Mouse (Mus musculus): ENCODE results near the gene Idnk. TPM values are rescaled to one million over a fixed set of nuclear protein-coding genes. Genes with fewer than 3 reads are reported as not detected.

Idnk gene
- polyA plus RNA-seq, 1 experiment from 2014 or later = 47.1 TPM

DNA sequence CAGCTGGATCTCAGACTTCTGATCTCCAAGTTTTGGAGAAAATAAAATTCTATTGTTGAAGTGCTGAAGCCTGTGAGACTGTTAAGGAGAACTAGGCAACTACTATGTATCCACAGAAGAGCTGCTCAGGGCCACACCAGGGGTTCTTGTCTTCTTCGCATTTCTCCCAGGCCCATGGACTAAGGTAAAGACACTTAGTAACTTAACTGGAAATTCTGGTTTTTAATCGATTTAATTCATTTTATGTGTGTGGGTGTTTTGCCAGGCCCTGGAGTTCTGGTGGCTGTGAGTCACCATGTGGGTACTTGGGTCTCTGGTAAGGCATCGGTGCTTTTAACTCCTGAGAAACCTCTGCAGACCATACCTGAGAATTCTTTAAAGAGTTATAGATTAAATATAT lies 7.8 kb upstream of the Idnk start:
- peaks cover 5% of the 10 kb centered on the region; the same call in 1 of the 2 replicates for H3K9me3 ChIP-seq
- WGBS = 89% methylated on average over 3 of the region's 3 CpGs
- no peak overlapping the region for H3K4me3 ChIP-seq
- H3K27me3 ChIP-seq (ENCODE audit: poor library complexity, severe bottlenecking) = no peaks in the 10 kb centered on the region
- DNase-seq (ENCODE audit: extremely low spot score, low spot score) = no peak
- peaks cover 14% of the 10 kb centered on the region for H3K4me1 ChIP-seq
- H3K27ac ChIP-seq = no peak overlapping the region
- H3K36me3 ChIP-seq (replicated peaks) = no peaks in the 10 kb centered on the region

DNA sequence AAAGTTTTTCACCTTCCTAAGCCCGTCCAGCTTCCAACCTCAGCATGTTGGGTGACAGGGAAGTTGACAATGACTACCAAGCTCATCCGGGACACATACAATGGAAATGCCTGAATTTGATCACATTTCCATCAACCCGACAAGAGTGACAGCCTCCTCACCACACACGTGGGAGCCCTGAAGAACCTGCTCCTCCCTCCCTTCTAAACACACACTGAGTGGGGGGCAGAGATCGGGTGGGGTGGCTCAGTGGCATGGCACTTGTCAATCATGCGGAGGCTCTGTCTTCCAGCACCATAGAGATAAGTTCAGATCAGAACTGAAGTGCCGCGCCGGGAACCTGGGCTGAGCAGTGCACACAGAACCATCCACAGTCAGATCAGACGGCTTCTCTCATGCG lies 7.0 kb upstream of the Idnk start:
- peaks cover 5% of the 10 kb centered on the region; the same call in 1 of the 2 replicates for H3K9me3 ChIP-seq
- H3K4me3 ChIP-seq = no peak overlapping the region
- no peaks in the 10 kb centered on the region for H3K36me3 ChIP-seq (replicated peaks)
- no peaks in the 10 kb centered on the region for H3K27me3 ChIP-seq (ENCODE audit: poor library complexity, severe bottlenecking)
- WGBS = 84% methylated on average over 11 of the region's 11 CpGs
- no peak for DNase-seq (ENCODE audit: extremely low spot score, low spot score)
- no peak overlapping the region for H3K27ac ChIP-seq
- peaks cover 14% of the 10 kb centered on the region for H3K4me1 ChIP-seq

DNA sequence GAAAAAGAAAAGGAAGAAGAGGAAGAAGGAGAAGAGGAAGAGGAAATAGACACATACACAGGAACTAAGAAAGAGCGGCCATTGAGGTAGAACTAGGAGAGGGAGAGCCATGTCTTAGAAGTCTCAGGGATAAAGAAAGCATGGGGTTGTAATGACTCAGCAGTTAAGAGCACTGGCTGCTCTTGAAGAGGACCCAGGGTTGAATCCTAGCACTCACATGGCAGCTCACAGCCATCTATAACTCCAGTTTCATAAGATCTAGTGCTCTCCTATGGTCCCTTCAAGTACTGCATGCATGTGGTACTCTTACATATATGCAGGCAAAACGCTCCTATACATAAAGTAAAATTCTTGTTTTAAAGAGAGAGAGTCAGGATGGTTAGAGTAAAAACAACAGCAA lies 1.4 kb upstream of the Idnk start:
- Histone ChIP-seq H3K27me3 (ENCODE audit: poor library complexity, severe bottlenecking) (no peaks in the 10 kb centered on the region), H3K4me3 (no peak overlapping the region), H3K36me3 (replicated peaks) (peaks cover 16% of the 10 kb centered on the region), H3K9me3 (peaks cover 9% of the 10 kb centered on the region; the same call in 1 of the 2 replicates), H3K4me1 (peaks cover 16% of the 10 kb centered on the region), H3K27ac (no peak overlapping the region)
- DNase-seq (ENCODE audit: extremely low spot score, low spot score) = no peak
- 83% methylated on average over 2 of the region's 2 CpGs for WGBS

DNA sequence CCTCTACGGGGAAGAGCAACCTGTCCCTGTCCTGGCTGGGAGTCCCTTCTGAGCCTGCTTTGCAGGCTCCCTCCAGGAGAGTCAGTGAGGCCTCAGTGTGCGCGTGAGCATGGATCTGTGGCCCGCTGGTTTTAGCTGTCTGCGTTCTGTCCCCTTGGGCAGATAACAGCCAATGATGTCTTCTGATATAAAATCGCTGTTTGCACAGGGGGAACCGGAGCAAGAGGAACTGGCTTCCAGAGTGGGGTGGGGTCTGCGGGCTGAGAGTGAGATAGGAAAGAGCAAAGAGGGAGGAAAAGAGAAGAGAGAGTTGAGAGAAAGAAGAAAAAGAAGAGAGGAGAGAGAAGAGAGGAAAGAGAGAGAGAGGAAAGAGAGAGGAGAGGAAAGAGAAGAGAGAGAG lies 413 bp upstream of the Idnk start:
- Histone ChIP-seq H3K4me3 (peak overlapping the region; percentile 85), H3K27ac (peak overlapping the region; percentile 87), H3K4me1 (peaks cover 16% of the 10 kb centered on the region), H3K9me3 (peaks cover 16% of the 10 kb centered on the region), H3K27me3 (ENCODE audit: poor library complexity, severe bottlenecking) (no peaks in the 10 kb centered on the region), H3K36me3 (replicated peaks) (peaks cover 26% of the 10 kb centered on the region)
- 37% methylated on average over 8 of the region's 8 CpGs for WGBS
- no peak for DNase-seq (ENCODE audit: extremely low spot score, low spot score)

DNA sequence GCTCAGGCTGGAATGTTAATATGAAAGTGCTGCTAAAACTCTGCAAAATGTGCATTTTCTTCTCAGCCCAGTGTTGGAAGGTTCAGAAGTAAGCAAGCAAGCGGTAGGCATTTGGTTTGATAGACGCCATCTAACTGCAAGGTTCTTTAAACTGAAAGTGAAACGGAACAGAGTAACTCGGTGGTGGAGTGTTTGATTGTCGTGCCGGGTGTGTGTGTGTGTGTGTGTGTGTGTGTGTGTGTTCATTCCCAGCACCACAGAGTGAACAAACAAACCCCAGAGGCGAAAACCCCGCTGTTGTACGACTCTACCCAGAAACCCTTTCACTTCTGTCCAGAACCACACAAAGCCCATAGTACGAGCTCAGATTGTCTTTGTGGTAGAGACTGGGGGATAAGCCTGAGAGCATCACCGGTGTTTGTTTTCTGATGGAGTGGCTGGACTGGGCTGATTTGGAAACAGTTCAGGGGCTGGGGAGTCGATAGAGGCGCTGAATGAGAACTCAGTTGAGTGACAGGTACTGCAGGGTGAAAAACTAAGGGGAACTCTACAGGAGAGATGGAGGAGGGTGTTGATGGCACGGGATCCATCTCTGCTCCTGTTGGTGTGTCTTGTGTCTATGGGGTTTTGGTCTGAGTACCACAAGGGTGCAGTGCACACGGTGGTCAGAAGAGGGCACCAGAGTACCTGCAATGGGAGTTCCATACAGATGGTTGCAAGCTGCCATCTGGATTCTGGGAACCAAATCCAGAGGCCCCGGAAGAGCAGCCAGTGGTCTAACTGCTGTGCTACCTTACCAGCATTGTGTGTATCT lies 857 bp downstream of the Idnk start:
- H3K9me3 ChIP-seq = peaks cover 16% of the 10 kb centered on the region
- peak; percentile 84 for DNase-seq (ENCODE audit: extremely low spot score, low spot score)
- H3K36me3 ChIP-seq (replicated peaks) = peaks cover 37% of the 10 kb centered on the region
- WGBS = 13% methylated on average over 16 of the region's 16 CpGs
- peak overlapping the region; percentile 85 for H3K4me3 ChIP-seq
- H3K4me1 ChIP-seq = peaks cover 16% of the 10 kb centered on the region
- H3K27me3 ChIP-seq (ENCODE audit: poor library complexity, severe bottlenecking) = no peaks in the 10 kb centered on the region
- peak overlapping the region; percentile 87 for H3K27ac ChIP-seq

DNA sequence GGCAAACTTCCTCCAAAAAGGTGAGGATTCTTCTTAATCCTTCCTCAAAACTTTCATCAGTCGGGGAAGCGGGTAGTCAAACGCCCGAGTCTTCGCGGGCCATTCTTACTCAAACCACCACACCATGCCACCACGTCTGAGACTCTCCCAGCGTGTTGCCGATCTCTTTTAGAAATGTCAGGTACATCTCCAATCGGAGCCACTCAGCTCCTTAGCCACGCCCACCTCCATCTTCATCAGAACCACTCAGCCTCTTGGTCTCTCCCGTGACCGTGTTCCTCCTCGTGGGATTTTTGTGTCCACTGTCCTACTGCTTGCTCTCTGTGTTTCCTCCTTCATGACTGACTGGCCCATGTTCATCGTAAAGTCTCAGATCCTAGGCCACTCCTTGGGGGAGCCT lies 3.3 kb downstream of the Idnk start:
- H3K4me1 ChIP-seq = peaks cover 16% of the 10 kb centered on the region
- H3K27ac ChIP-seq = no peak overlapping the region
- H3K4me3 ChIP-seq = no peak overlapping the region
- peaks cover 56% of the 10 kb centered on the region for H3K36me3 ChIP-seq (replicated peaks)
- DNase-seq (ENCODE audit: extremely low spot score, low spot score) = no peak
- WGBS = 96% methylated on average over 15 of the region's 15 CpGs
- no peaks in the 10 kb centered on the region for H3K27me3 ChIP-seq (ENCODE audit: poor library complexity, severe bottlenecking)
- peaks cover 16% of the 10 kb centered on the region for H3K9me3 ChIP-seq

DNA sequence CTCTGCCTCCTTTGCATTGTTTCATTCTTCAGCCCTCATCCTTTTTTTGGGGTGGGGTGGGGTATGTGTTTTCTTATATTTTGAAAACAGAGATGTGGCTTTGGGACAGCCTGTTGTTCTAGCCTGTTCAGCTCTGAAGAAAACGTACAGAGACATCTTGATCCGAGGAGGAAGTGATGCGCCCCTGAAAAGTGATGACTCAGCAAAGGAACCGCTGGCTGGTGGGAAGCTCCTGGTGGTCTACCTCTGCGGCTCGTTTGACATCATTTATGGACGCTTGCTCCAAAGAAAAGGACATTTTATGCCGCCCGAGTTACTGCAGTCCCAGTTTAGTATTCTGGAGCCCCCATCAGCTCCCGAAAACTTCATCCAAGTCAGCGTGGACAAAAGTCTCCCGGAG lies 5.9 kb downstream of the Idnk start:
- no peaks in the 10 kb centered on the region for H3K27me3 ChIP-seq (ENCODE audit: poor library complexity, severe bottlenecking)
- peaks cover 16% of the 10 kb centered on the region for H3K9me3 ChIP-seq
- no peak overlapping the region for H3K27ac ChIP-seq
- H3K4me3 ChIP-seq = no peak overlapping the region
- 95% methylated on average over 12 of the region's 12 CpGs for WGBS
- peaks cover 8% of the 10 kb centered on the region for H3K4me1 ChIP-seq
- no peak for DNase-seq (ENCODE audit: extremely low spot score, low spot score)
- peaks cover 63% of the 10 kb centered on the region for H3K36me3 ChIP-seq (replicated peaks)

DNA sequence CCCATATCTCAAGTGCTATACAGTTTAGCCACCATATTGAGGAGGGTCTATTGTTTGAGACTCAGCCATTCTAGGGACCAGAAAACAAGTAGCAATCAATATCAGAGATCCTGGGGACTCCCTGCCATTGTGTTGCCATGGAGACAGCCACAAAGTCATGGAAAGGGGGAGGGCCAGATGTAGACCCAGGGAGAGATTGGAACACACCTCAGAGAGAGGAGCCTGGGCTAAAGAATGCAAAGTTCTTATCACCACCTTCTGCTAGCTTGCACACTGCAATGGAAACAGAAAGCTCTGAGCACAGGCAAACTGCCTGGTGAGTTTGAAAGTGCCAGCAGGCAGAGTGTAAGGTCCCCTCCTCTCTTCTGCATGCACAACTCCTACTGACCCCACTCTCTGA lies 10.7 kb downstream of the Idnk start:
- no peak overlapping the region for H3K4me3 ChIP-seq
- peaks cover 7% of the 10 kb centered on the region for H3K4me1 ChIP-seq
- no peaks in the 10 kb centered on the region for H3K9me3 ChIP-seq
- peaks cover 66% of the 10 kb centered on the region for H3K36me3 ChIP-seq (replicated peaks)
- no peaks in the 10 kb centered on the region for H3K27me3 ChIP-seq (ENCODE audit: poor library complexity, severe bottlenecking)
- H3K27ac ChIP-seq = no peak overlapping the region
- DNase-seq (ENCODE audit: extremely low spot score, low spot score) = no peak

DNA sequence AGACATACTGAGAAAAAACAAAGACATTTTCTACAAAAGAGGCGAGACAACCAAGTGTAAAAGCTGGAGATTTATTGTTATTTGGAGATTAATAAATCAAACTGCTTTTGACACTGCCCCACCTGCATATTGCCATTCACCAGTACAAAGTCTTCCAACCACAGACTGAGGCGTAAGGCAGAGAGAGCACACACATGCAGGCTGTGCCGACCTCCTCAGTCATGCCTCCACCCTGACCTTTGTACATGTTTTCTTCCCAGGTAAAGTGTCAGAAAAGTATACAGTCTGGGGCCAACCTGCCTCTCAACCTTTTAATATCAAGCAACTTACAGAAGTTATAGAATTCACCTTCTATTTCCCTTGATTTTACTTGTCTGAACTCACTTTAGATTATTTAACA lies 18.7 kb downstream of the Idnk start:
- Histone ChIP-seq H3K9me3 (no peaks in the 10 kb centered on the region), H3K27me3 (ENCODE audit: poor library complexity, severe bottlenecking) (no peaks in the 10 kb centered on the region), H3K4me3 (no peak overlapping the region), H3K4me1 (no peaks in the 10 kb centered on the region), H3K36me3 (replicated peaks) (peaks cover 94% of the 10 kb centered on the region), H3K27ac (no peak overlapping the region)
- no peak for DNase-seq (ENCODE audit: extremely low spot score, low spot score)
- WGBS = 96% methylated on average over 3 of the region's 3 CpGs

DNA sequence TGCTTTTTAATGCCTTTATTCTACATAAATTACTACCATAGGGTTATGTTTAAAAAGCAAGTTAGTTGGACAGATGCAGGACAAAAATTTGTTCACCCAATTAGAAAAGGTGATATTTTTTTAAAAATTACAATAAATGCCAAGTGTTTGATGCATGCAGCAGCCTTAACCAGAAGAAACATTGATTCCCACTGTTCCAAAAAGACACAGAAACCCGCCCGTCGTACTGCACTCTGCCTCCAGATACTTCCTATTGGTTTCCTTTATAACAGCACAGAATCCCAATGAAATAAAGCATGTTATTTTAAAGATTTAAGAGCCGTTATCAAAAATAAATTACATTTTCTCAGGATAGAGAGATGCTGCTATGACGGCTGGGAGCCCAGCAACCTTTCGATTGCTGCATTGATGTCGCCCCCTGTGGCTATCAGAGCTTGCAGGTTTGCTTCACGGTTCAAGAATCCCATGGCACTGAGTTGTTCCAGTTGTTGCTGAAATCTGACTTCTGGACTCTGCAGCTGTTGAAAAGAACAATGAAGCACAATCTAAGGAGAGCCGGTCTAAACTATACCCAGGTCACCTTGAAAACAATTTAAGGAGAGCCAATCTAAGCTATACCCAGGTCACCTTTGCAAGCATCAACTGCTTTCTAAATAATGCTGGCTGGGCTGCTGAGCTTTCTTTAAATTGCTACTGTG lies 20.2 kb downstream of the Idnk start:
- DNase-seq (ENCODE audit: extremely low spot score, low spot score) = no peak
- H3K27me3 ChIP-seq (ENCODE audit: poor library complexity, severe bottlenecking) = no peaks in the 10 kb centered on the region
- WGBS = 93% methylated on average over 9 of the region's 9 CpGs
- H3K4me1 ChIP-seq = no peaks in the 10 kb centered on the region
- no peak overlapping the region for H3K27ac ChIP-seq
- H3K4me3 ChIP-seq = no peak overlapping the region
- H3K36me3 ChIP-seq (replicated peaks) = peaks cover 99% of the 10 kb centered on the region
- no peaks in the 10 kb centered on the region for H3K9me3 ChIP-seq

DNA sequence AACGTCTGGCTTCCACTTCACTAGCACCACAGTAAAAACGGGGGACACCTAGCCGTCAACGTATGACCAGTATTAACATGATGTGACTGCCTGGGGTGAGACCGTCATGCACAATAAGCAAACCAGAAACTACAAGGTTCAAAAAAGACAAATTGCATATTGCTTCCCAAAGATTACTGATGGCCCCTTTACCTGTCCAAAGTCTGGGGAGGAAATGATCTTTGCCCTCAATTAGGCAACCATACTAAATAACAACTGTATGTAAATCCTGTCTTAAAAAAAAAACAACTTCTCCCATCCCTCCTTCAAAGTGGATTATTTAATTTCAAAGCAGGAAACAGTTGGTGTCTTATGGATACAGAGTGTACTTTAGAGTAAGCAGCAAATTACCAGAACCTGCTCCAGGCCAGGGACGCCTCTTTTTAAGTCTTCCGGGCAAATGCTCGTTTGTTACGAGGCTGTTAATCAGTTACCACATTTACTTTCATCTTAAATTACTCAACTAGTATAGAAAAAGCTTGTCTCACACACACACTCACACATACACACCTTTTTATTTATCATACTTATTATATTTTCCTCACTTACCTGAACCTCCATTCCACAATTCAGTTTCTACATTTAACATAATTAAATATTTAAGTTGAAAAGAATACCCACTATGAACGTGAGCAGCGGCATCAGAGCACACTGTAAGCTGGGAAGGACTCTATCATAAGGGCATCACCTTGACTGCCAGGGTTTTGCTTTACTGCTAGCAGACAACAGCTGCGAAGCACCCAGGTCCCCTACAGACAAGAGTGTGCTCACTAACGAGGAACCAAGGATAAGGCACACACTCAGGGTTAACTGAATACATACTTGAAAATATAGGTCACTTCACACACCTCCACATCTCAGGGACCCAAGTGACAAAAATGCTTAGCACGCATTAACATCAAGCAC lies 24.4 kb downstream of the Idnk start:
- 92% methylated on average over 14 of the region's 14 CpGs for WGBS
- no peaks in the 10 kb centered on the region for H3K27me3 ChIP-seq (ENCODE audit: poor library complexity, severe bottlenecking)

DNA sequence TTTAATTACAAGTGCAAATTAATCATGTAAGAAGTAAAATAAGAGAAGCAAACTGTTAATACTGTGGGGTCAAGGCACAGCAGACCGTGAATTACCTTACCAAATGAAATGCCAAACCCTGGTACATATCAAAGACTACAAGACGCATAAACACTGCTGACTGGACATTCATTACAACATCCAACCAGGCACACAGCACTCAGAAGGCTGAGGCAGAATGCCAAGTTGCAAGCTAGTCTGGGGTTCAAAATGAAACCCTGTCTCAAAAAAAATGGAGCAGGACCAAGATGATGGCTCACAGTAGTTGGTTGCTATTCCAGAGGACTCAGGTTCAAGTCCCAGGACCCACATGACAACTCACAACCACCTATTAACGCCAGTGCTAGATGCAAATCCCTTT lies 26.7 kb downstream of the Idnk start:
- DNase-seq (ENCODE audit: extremely low spot score, low spot score) = no peak
- WGBS = 85% methylated on average over 3 of the region's 3 CpGs
- no peaks in the 10 kb centered on the region for H3K4me1 ChIP-seq
- no peaks in the 10 kb centered on the region for H3K27me3 ChIP-seq (ENCODE audit: poor library complexity, severe bottlenecking)
- H3K27ac ChIP-seq = no peak overlapping the region
- H3K36me3 ChIP-seq (replicated peaks) = peaks cover 89% of the 10 kb centered on the region
- H3K4me3 ChIP-seq = no peak overlapping the region
- H3K9me3 ChIP-seq = no peaks in the 10 kb centered on the region

More for the DNA sequence above, 24.4 kb downstream of the Idnk start:
- H3K36me3 ChIP-seq (replicated peaks) = peaks cover 89% of the 10 kb centered on the region
- no peaks in the 10 kb centered on the region for H3K4me1 ChIP-seq
- no peak overlapping the region for H3K27ac ChIP-seq
- no peaks in the 10 kb centered on the region for H3K9me3 ChIP-seq
- no peak overlapping the region for H3K4me3 ChIP-seq
- no peak for DNase-seq (ENCODE audit: extremely low spot score, low spot score)
